Mouse (Mus musculus) cerebellum, adult 2 months (tissue): ENCODE results near the gene Wdfy3. TPM values are rescaled to one million over a fixed set of nuclear protein-coding genes. Genes with fewer than 3 reads are reported as not detected.
A peak's percentile ranks its signal among the peaks of the same experiment; 100 is the strongest.

ENCODE experiments used
- DNase-seq, 2 experiments: peaks; one replicate each; pipeline ENCODE4 v3.0.0; 2021
- H3K27ac ChIP-seq: fragments of 200-500 bp; 2 replicates; pipeline ENCODE4 v1.5.1; 2012; ENCODE audit warnings: low read length, control low read depth, inconsistent platforms; ENCODE audit not compliant: insufficient read depth
- H3K27me3 ChIP-seq: fragments of 200-500 bp; 2 replicates; pipeline ENCODE4 v1.6.1; 2012; ENCODE audit warnings: inconsistent platforms, mild to moderate bottlenecking, low read length, moderate library complexity; ENCODE audit not compliant: control insufficient read depth, insufficient read depth
- H3K4me1 ChIP-seq: fragments of 200-500 bp; 2 replicates; pipeline ENCODE4 v1.6.1; 2011; ENCODE audit warnings: low read length; ENCODE audit not compliant: control insufficient read depth, insufficient read depth
- H3K4me3 ChIP-seq: fragments of 200-500 bp; replicated peaks from 2 replicates; pipeline ENCODE3; 2011; ENCODE audit warnings: mild to moderate bottlenecking, low read depth, low read length, control low read depth; ENCODE audit not compliant: insufficient read depth
- CTCF ChIP-seq: fragments of 200-500 bp; IDR thresholded peaks from 2 replicates; pipeline ENCODE4 v1.5.1; 2011; ENCODE audit warnings: low read depth, mild to moderate bottlenecking, control low read depth, low read length, moderate library complexity, borderline replicate concordance; ENCODE audit not compliant: insufficient read depth
- POLR2A ChIP-seq: fragments of 200-500 bp; IDR thresholded peaks from 2 replicates; pipeline ENCODE4 v1.6.1; 2011; ENCODE audit warnings: low read length, control low read depth, borderline replicate concordance; ENCODE audit not compliant: insufficient read depth
- WGBS: fragments of 180-500 bp; shearing (Covaris S2); methylation state at CpG from one replicate; pipeline ENCODE4 v1.1.7; 2018; 5-methylcytosine and 5-hydroxymethylcytosine counted together
- polyA plus RNA-seq: library from polyadenylated mRNA; depleted of rRNA; stranded (reverse); fragments of >200 nt; gene quantifications from 2 replicates; pipeline ENCODE4 v1.2.3, GENCODE M21; 2012

The Wdfy3 gene
- polyA plus RNA-seq, 1 experiment, result 75.4 TPM

DNA sequence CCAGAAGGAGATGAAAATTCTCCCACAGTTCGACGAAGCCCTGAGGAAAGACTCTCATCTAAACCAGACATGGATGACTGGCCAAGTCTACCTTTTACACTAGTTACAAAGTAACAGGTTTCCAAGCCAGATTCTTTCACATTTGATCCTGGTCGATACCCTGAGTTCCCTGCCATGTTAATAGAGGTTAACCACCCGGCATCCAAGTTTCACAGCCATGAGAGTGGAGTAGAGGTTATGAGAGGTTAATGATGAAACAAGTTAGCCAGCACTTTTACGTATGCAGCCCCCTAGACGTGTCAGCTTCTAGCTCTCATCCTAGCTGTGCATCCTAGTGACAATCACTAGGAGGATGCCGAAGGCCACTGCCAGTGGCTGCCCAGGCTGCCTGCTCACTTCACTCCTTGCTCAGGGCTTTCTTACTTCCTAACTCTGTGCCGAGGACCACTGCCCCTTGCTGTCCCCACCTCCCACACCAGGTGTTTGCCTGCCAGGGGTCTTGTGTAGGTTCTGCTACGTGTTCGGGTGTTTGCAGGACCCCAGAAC lies 210.8 kb downstream of the Wdfy3 start:
- Histone ChIP-seq H3K27ac (no peak overlapping the region), H3K4me3 (no peak overlapping the region), H3K27me3 (no peaks in the 10 kb centered on the region), H3K4me1 (no peaks in the 10 kb centered on the region)
- no peak for DNase-seq
- TF ChIP-seq CTCF (no peak), POLR2A (no peak)
- WGBS, result 87% methylated on average over 10 of the region's 10 CpGs

- Histone ChIP-seq H3K4me1 (no peaks in the 10 kb centered on the region), H3K27me3 (no peaks in the 10 kb centered on the region), H3K27ac (no peak overlapping the region), H3K4me3 (no peak overlapping the region)
- DNase-seq, result peak in 1 of 2 experiments; percentile 7
- 94% methylated on average over 16 of the region's 16 CpGs for WGBS
- no peak for TF ChIP-seq POLR2A
- TF ChIP-seq CTCF, result no peak
These were observed 214.2 kb downstream of the Wdfy3 start for GRCm38 (mm10) chr5:101855475-101855874.

- Histone ChIP-seq H3K27ac (no peak overlapping the region), H3K4me1 (no peaks in the 10 kb centered on the region), H3K4me3 (no peak overlapping the region), H3K27me3 (no peaks in the 10 kb centered on the region)
- peak; percentile 27 to 32 for DNase-seq
- 82% methylated on average over 7 of the region's 7 CpGs for WGBS
- peak; percentile 27; the same call in 1 of the 2 replicates for TF ChIP-seq CTCF
- TF ChIP-seq POLR2A, result no peak
These were observed 215.1 kb downstream of the Wdfy3 start for GRCm38 (mm10) chr5:101854667-101855066.

GRCm38 (mm10) chr5:101854100-101854499 lies 215.6 kb downstream of the Wdfy3 start:
- H3K4me1 ChIP-seq, result no peaks in the 10 kb centered on the region
- peak in 1 of 2 experiments; percentile 7 for DNase-seq
- TF ChIP-seq POLR2A, result no peak
- no peak for TF ChIP-seq CTCF
- H3K27ac ChIP-seq, result no peak overlapping the region
- WGBS, result 96% methylated on average over 11 of the region's 11 CpGs
- H3K27me3 ChIP-seq, result no peaks in the 10 kb centered on the region
- no peak overlapping the region for H3K4me3 ChIP-seq

DNA sequence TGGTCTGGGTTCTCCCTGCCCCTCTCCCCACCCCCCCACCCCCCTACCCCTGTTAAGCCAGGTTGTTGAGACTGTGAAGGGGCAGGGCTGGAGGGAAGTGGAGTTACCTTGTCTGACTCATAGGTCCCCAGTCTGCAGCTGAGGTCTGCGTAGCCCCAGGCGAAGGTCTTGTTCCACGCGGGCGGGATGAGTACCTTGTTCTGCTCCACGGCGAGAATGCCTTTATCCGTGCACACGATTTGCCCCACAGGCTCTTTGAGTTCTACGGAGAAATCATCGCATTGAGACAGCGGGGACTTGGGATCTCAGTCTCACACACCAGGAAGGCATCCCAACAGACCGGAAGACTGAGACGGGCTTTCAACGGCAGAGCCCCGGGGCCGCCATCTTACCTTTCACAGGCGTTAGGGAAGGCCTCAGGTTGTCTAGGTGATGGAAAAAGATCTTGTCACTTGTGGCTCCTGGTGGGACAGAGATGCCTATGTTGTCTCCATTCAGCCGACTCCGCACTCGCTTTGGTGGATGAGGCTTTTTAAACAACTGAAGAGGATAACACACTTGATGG lies 217.5 kb downstream of the Wdfy3 start:
- DNase-seq, result no peak
- Histone ChIP-seq H3K4me1 (no peaks in the 10 kb centered on the region), H3K27ac (no peak overlapping the region), H3K27me3 (no peaks in the 10 kb centered on the region), H3K4me3 (no peak overlapping the region)
- 92% methylated on average over 21 of the region's 21 CpGs for WGBS
- TF ChIP-seq POLR2A, result no peak
- no peak for TF ChIP-seq CTCF

- 95% methylated on average over 7 of the region's 7 CpGs for WGBS
- Histone ChIP-seq H3K27ac (no peak overlapping the region), H3K27me3 (no peaks in the 10 kb centered on the region), H3K4me3 (no peak overlapping the region), H3K4me1 (no peaks in the 10 kb centered on the region)
- DNase-seq, result no peak
- TF ChIP-seq POLR2A, result no peak
- no peak for TF ChIP-seq CTCF
These were observed 218.6 kb downstream of the Wdfy3 start for GRCm38 (mm10) chr5:101851133-101851532.

DNA sequence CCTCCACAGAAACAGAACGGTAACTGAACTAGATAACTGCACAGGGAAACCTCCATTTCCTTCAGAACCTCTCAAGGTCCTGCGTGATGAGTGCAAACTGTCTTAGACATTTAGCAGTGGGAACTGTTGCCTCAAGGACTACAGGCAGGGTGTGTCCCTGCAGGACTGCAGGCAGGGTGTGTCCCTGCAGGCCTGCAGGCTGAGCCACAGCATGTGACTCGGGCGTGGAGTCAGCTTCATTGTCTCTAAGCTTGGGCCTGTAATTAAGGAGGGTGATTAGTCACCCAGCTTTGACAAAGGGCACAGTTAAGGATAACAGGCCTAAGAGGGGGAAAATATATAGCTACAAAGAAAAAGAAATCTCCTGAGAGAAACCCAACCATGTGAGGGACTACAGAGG lies 222.0 kb downstream of the Wdfy3 start:
- Histone ChIP-seq H3K27ac (no peak overlapping the region), H3K27me3 (no peaks in the 10 kb centered on the region)
- WGBS, result 85% methylated on average over 4 of the region's 4 CpGs

GRCm38 (mm10) chr5:101847323-101847722 lies 222.4 kb downstream of the Wdfy3 start:
- Histone ChIP-seq H3K27me3 (no peaks in the 10 kb centered on the region), H3K4me1 (no peaks in the 10 kb centered on the region), H3K4me3 (no peak overlapping the region), H3K27ac (no peak overlapping the region)
- 84% methylated on average over 7 of the region's 7 CpGs for WGBS
- DNase-seq, result no peak
- no peak for TF ChIP-seq POLR2A
- no peak for TF ChIP-seq CTCF

More for the DNA sequence above, 222.0 kb downstream of the Wdfy3 start:
- no peak for DNase-seq
- Histone ChIP-seq H3K4me3 (no peak overlapping the region), H3K4me1 (no peaks in the 10 kb centered on the region)
- no peak for TF ChIP-seq CTCF
- TF ChIP-seq POLR2A, result no peak

DNA sequence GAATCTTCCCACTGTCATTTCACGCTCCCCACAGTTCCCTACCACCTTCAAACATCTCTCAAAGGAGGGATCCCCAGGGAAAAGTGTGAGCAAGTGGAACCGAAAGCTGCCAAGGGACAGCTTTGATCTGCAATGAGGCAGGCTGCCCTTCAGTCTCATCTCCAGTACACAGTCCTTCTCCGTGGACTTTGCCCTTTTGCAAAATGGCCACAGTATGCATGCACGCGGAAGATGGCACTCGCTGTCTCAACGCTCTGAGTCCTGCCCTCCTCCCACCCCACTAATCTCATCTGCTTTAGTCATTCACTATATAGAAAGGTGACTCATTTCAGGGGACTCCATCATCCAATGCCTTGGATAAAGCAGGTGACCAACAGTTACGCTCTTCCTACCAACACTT lies 223.8 kb downstream of the Wdfy3 start:
- Histone ChIP-seq H3K4me3 (no peak overlapping the region), H3K4me1 (no peaks in the 10 kb centered on the region), H3K27me3 (no peaks in the 10 kb centered on the region), H3K27ac (no peak overlapping the region)
- TF ChIP-seq CTCF, result no peak
- TF ChIP-seq POLR2A, result no peak
- DNase-seq, result no peak
- whole genome bisulfite sequencing, result 93% methylated on average over 8 of the region's 8 CpGs
